26 mouse cellular contexts compared by ENCODE assay signal in genomic region chr2:102157555-102157954, GRCm38 (mm10). TPM values are rescaled to one million over a fixed set of nuclear protein-coding genes. Genes with fewer than 3 reads are reported as not detected.
DNase-seq lines count a peak whose midpoint lies in the region; ATAC-seq and TF ChIP-seq lines count a peak whose summit lies in the region.
"Had no signal": no experiment of that assay in that cellular context is flagged by ENCODE, and none has a peak within 500 bp of the region (broad histone marks: within the 10 kb centered on the region; RNA-seq: fewer than 3 reads in every experiment).

No protein-coding gene starts in this region.

- ATAC-seq in granulocyte monocyte progenitor cell, adult 5-6 weeks (replicated peaks; ENCODE audit: poor library complexity, severe bottlenecking): peak; percentile 37
- ATAC-seq: forebrain, embryonic 15.5 days; hindbrain, postnatal 0 days; Patski had no signal

- H3K4me1 ChIP-seq in bone marrow macrophage, adult 2 months (ENCODE audit: control insufficient read depth, insufficient read depth, low read length): peaks cover 88% of the 10 kb centered on the region

- H3K27ac ChIP-seq in bone marrow macrophage, adult 2 months (ENCODE audit: insufficient read depth, low read depth, low read length): peak overlapping the region; percentile 50
- H3K27ac ChIP-seq: embryonic facial prominence, embryonic 10.5 days; embryonic facial prominence, embryonic 13.5 days; forebrain, embryonic 12.5 days; forebrain, embryonic 15.5 days; heart, adult 2 months; heart, embryonic 10.5 days; heart, embryonic 13.5 days had no signal

- H3K4me3 ChIP-seq in bone marrow macrophage, adult 2 months (ENCODE audit: insufficient read depth, low read length): no peak overlapping the region
- H3K4me3 ChIP-seq: embryonic facial prominence, embryonic 10.5 days; embryonic facial prominence, embryonic 13.5 days; erythroblast, embryonic 14.5 days; forebrain, embryonic 12.5 days; forebrain, embryonic 15.5 days; heart, adult 2 months; heart, embryonic 10.5 days; heart, embryonic 13.5 days had no signal

- no peak for TF ChIP-seq POLR2A in bone marrow macrophage, adult 2 months (IDR thresholded peaks at IDR 0.05; ENCODE audit: borderline replicate concordance, low read depth, low read length)

- peak; percentile 30 for DNase-seq in lung, postnatal 25 days (ENCODE audit: low spot score)
- DNase-seq in lung, postnatal 14 days: no peak
- no peak for DNase-seq in right cerebral cortex, postnatal 25 days
- no peak for DNase-seq in kidney, postnatal 4 days
- DNase-seq: adrenal gland, postnatal 10 days; adrenal gland, postnatal 36 days; cerebellum, adult 11-12 months; cerebellum, adult 8-10 months; cerebellum, postnatal 10 days; cerebellum, postnatal 36 days; embryo, embryonic 11 days; gastrocnemius, postnatal 25 days; heart, adult 2 months; heart, postnatal 14 days; heart, postnatal 4 days had no signal

- no peak for TF ChIP-seq CTCF in bone marrow macrophage, adult 2 months (IDR thresholded peaks at IDR 0.05; ENCODE audit: low read depth, low read length)

RNA-seq across cellular contexts. Expression of gene Ldlrad3, which starts 28.6 kb away (rescaled TPM):
- polyA plus RNA-seq in bone marrow macrophage, adult 2 months (2012; ENCODE audit: insufficient read depth, insufficient read length, missing spikeins): 33.5 and 35.9 TPM in 2 replicates
- total RNA-seq in granulocyte monocyte progenitor cell, adult 5-6 weeks (2014; fragmentation: Nextera tagmentation): 21.6 and 25.7 TPM in 2 replicates
- 30.3 and 30.6 TPM in 2 replicates for total RNA-seq in granulocyte monocyte progenitor cell, adult 5-6 weeks (2017)
- polyA plus RNA-seq: erythroblast, embryonic 14.5 days had no signal
